Mouse (Mus musculus) cerebellum, postnatal 14 days (tissue): ENCODE data around the gene Lmod3.
A peak's percentile ranks its signal among the peaks of the same experiment; 100 is the strongest.
"Not testable (repeated sequence)": the region's sequence is repeated elsewhere in the genome, so short reads cannot be mapped to it uniquely, and the experiment has no call there.

Source experiments
- DNase-seq, 2 experiments: peaks; one replicate each; pipeline ENCODE4 v3.0.0; 2021; ENCODE audit warnings: mixed read lengths in 2 of 2

Lmod3 gene

GRCm38 (mm10) chr6:97275760-97276159 is 23.2 kb upstream of the Lmod3 start:
- no peak for DNase-seq

GRCm38 (mm10) chr6:97273777-97274176 is 21.2 kb upstream of the Lmod3 start:
- no peak for DNase-seq

- no peak for DNase-seq
Measured at GRCm38 (mm10) chr6:97273058-97273710, 20.6 kb upstream of the Lmod3 start.

GRCm38 (mm10) chr6:97272349-97272748 is 19.8 kb upstream of the Lmod3 start:
- DNase-seq: no peak

- no peak for DNase-seq
Measured at GRCm38 (mm10) chr6:97269596-97269995, 17.0 kb upstream of the Lmod3 start.

GRCm38 (mm10) chr6:97267132-97267531 is 14.6 kb upstream of the Lmod3 start:
- DNase-seq: no peak

- DNase-seq: no peak
Measured at GRCm38 (mm10) chr6:97266661-97267060, 14.1 kb upstream of the Lmod3 start.

GRCm38 (mm10) chr6:97265705-97266104 is 13.1 kb upstream of the Lmod3 start:
- no peak for DNase-seq

- no peak for DNase-seq
Measured at GRCm38 (mm10) chr6:97265240-97265639, 12.7 kb upstream of the Lmod3 start.

- not testable (repeated sequence) for DNase-seq
Measured at GRCm38 (mm10) chr6:97263750-97264149, 11.2 kb upstream of the Lmod3 start.

- DNase-seq: no peak
Measured at GRCm38 (mm10) chr6:97262229-97262628, 9.7 kb upstream of the Lmod3 start.

- DNase-seq: not testable (repeated sequence)
Measured at GRCm38 (mm10) chr6:97259926-97260325, 7.4 kb upstream of the Lmod3 start.

- DNase-seq: no peak
Measured at GRCm38 (mm10) chr6:97258489-97258888, 5.9 kb upstream of the Lmod3 start.

- DNase-seq: no peak
Measured at GRCm38 (mm10) chr6:97252086-97252485, 473 bp downstream of the Lmod3 start.

GRCm38 (mm10) chr6:97250966-97251365 is 1.6 kb downstream of the Lmod3 start:
- DNase-seq: peak; percentile 67 to 68

- DNase-seq: no peak
Measured at GRCm38 (mm10) chr6:97245200-97245599, 7.4 kb downstream of the Lmod3 start.

- no peak for DNase-seq
Measured at GRCm38 (mm10) chr6:97242522-97242921, 10.0 kb downstream of the Lmod3 start.

GRCm38 (mm10) chr6:97240092-97240491 is 12.5 kb downstream of the Lmod3 start:
- no peak for DNase-seq

GRCm38 (mm10) chr6:97239360-97239759 is 13.2 kb downstream of the Lmod3 start:
- no peak for DNase-seq

- DNase-seq: no peak
Measured at GRCm38 (mm10) chr6:97236088-97236487, 16.5 kb downstream of the Lmod3 start.

- DNase-seq: no peak
Measured at GRCm38 (mm10) chr6:97234911-97235668, 17.5 kb downstream of the Lmod3 start.

- DNase-seq: no peak
Measured at GRCm38 (mm10) chr6:97227067-97227847, 25.3 kb downstream of the Lmod3 start.

- DNase-seq: no peak
Measured at GRCm38 (mm10) chr6:97226083-97226491, 26.5 kb downstream of the Lmod3 start.

GRCm38 (mm10) chr6:97224505-97224904 is 28.1 kb downstream of the Lmod3 start:
- no peak for DNase-seq
